Mouse (Mus musculus): ENCODE results near the gene Zfp771.

DNA sequence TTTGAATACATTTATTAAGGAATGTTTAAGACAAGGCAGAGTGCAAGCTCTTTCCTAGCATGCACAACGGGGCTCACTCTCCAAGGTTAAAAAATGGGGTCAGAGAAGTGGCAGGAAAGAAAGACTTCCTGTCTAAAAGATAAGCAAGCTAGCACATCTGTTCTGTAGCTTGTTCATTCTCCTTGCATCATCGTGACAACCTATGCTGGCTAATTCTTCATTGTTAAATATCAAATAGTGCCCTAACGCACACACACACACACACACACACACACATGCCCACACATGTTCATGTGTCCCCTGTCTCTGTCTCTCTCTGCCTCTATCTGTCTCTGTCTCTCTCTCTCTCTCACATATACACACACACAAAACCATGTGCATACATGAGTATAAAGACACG lies 37.0 kb downstream of the Zfp771 start:
- TF ChIP-seq CTCF (IDR thresholded peaks at IDR 0.05; ENCODE audit: extremely low read depth, insufficient read length, insufficient replicate concordance, low read depth, low read length) (no peak), POLR2A (IDR thresholded peaks at IDR 0.05; ENCODE audit: low read depth, low read length) (no peak)

Data from small intestine, adult 2 months (tissue).